Mouse (Mus musculus): ENCODE measurements around the gene Klhl24.
"Not testable (repeated sequence)": the region's sequence is repeated elsewhere in the genome, so short reads cannot be mapped to it uniquely, and the experiment has no call there.

Klhl24 gene

DNA sequence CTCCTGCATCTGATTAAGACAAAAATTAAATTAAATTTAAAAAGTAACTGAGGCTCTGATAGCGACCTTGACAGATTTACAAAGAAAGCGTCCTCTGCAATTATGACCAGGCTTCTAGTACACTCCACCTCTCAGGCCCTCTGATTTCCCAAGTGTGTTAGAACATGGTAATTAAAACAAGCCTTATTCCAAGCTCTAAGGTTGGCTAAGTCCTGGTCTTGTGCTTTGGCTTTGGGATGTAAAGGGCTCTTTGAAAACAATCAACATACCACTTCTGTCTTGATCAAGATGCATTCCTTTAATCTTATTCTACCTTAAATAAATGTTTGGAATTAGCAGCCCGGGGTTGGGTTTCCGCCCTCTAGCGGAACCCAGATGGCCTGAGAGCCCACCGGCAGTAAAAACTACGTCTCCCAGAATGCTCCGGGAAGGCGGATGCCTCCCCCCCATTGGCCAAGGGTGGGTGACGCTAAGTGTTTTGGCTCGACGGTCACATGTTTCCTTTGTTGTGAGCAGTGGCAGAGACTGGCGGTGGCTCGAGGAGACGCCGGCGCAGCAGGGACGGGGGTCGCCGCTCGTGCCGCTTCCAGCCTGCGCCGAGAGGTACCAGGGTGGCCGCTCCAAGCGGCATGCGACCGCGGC, at the start of gene Klhl24:
Gene Klhl24, plus strand, starts transcription at position 474 of the 642 bp plus-strand sequence.
- DNase-seq (ENCODE audit: extremely low spot score, low read depth, low spot score): peak; percentile 88

GRCm38 (mm10) chr16:20052655-20053054, 44.7 kb upstream of the Klhl24 start:
- DNase-seq (ENCODE audit: extremely low spot score, low read depth, low spot score): no peak

DNA sequence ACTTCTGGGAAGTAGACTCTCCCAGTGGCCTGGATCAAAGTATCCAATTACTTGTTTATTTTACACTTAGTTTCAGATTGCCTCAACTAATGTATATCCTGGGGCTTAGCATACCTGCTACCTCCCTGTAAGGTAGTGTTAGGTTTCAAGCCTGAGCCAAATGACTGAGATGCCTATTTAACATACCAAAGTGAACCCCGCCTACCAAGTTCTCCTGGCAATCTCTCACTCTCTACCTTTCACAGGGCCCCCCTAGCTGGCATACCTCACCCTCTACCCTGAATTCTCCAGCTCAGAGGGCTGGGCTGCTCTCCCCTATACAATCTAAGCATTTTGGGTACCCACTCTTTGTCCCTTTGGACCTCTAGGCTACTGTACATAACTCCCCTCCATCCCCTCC, 24.6 kb upstream of the Klhl24 start:
- no peak for DNase-seq (ENCODE audit: extremely low spot score, low read depth, low spot score)

DNA sequence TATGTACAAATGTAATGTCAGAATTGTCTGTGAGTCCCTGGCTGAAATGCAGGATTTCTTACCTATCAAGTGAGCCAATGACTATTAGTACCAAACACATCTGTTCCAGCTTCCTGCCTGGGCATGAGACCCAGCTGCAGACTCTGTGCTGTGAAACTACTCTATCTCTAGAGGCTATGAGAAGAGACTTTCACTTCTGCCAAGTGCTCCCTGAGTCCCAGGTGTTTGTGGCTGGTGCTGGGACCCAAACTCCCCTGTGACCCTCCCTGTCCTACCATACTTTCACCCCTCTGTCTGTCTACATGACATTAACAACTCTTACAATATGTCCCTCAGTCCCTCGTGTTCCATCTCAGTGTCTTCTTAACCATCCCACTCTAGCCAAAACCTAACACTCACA, 20.7 kb upstream of the Klhl24 start:
- no peak for DNase-seq (ENCODE audit: extremely low spot score, low read depth, low spot score)

- DNase-seq (ENCODE audit: extremely low spot score, low read depth, low spot score): no peak
Measured at GRCm38 (mm10) chr16:20080271-20080670, 17.1 kb upstream of the Klhl24 start.

DNA sequence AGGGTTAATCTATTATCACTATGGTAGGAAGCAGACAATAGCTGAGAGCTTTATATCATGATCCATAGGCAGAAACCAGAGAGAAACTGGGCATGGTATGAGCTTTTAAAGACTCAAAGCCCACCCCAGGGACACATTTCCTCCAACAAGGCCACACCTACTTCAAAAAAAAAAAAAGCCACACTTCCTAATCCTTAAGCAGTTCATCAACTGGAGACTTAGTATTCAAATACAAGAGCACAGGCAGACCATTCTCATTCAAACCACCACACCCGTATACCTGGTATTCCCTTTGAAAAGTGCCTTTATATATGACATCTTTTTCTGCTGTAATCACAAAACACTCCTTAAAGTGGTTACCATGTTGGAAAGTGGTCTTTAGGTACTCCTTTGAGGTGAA, 12.7 kb upstream of the Klhl24 start:
- DNase-seq (ENCODE audit: extremely low spot score, low read depth, low spot score): no peak

GRCm38 (mm10) chr16:20085250-20085905, 12.0 kb upstream of the Klhl24 start:
- DNase-seq (ENCODE audit: extremely low spot score, low read depth, low spot score): no peak

GRCm38 (mm10) chr16:20086976-20087375, 10.4 kb upstream of the Klhl24 start:
- DNase-seq (ENCODE audit: extremely low spot score, low read depth, low spot score): no peak

DNA sequence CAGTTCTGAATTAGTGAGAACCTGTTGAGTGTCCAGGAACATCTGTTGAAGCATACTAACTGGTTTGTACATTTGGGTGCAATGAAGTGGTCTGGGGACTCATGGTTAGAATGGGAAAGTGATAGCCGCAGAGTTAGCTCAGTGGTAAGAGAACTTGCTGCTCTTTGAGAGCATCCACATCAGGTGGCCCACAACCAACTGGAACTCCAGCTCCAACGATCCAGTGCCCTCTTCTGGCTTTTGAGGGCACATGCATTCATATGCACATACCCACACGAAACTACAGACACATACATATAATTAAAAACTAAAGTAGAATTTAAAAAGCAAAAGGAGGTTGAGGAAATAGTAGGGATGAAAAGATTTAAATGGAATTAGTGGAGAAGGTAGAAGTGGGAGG, 7.7 kb upstream of the Klhl24 start:
- no peak for DNase-seq (ENCODE audit: extremely low spot score, low read depth, low spot score)

DNA sequence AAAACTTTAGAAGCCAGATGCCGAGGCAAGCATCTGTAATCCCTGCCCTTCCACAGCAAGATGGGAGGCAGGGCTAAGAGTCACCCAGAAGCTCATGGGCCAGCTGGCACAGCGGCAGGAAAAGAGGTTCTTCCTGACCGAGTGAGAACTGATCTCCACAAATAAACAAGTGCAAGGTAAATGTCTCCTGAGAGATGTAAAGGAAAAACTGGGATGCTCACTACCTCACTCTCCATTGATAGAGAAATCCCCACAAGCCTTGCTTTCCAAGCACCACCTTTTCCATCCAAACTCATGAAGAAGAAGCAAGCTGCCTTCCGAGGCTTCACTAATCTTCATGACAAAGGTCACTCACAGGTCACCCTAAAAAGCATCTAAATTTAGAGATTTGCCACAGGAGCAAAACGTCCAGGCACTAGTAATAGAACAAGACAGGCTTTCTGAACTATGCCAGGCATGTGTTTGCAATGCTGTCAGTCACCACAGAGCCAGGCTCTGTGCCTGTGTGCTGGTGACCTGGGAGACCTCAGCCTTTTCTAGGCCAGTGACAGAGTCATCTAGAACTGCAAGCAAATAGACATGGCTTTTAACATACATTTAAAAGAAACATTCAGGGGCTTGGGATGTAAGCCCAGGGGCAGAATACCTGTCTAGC, 6.3 kb upstream of the Klhl24 start:
- no peak for DNase-seq (ENCODE audit: extremely low spot score, low read depth, low spot score)

- no peak for DNase-seq (ENCODE audit: extremely low spot score, low read depth, low spot score)
Measured at GRCm38 (mm10) chr16:20095966-20096365, 1.4 kb upstream of the Klhl24 start.

- peak; percentile 50 for DNase-seq (ENCODE audit: extremely low spot score, low read depth, low spot score)
Measured at GRCm38 (mm10) chr16:20097711-20098374, 501 bp downstream of the Klhl24 start.

- no peak for DNase-seq (ENCODE audit: extremely low spot score, low read depth, low spot score)
Measured at GRCm38 (mm10) chr16:20098375-20098727, 1.0 kb downstream of the Klhl24 start.

- no peak for DNase-seq (ENCODE audit: extremely low spot score, low read depth, low spot score)
Measured at GRCm38 (mm10) chr16:20098866-20099629, 1.7 kb downstream of the Klhl24 start.

DNA sequence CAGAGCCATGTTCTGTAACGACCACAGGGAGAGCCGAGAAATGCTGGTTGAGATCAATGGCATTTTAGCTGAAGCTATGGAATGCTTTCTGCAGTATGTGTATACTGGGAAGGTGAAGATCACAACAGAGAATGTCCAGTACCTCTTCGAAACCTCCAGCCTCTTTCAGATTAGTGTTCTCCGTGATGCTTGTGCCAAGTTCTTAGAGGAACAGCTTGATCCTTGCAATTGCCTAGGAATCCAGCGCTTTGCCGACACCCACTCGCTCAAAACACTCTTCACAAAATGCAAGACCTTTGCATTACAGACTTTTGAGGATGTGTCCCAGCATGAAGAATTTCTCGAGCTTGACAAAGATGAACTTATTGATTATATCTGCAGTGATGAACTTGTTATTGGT, 9.7 kb downstream of the Klhl24 start:
- no peak for DNase-seq (ENCODE audit: extremely low spot score, low read depth, low spot score)

DNA sequence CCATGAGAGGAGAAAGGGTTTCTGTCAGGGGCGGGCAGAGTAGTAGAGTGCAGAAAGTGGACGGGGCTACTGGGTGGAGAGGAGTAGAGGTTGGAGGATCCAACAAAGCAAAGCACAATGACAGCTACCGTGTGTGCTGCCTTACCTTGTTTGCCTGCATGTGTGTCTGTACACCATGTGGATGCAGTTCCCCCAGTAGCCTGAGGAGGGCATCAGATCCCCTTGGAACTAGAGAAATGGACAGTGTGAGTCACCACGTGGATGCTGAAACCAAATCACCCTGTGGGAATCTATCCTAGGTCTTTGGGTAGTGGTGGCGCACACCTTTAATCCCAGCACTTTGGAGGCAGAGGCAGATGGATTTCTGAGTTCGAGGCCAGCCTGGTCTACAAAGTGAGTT, 11.6 kb downstream of the Klhl24 start:
- no peak for DNase-seq (ENCODE audit: extremely low spot score, low read depth, low spot score)

DNA sequence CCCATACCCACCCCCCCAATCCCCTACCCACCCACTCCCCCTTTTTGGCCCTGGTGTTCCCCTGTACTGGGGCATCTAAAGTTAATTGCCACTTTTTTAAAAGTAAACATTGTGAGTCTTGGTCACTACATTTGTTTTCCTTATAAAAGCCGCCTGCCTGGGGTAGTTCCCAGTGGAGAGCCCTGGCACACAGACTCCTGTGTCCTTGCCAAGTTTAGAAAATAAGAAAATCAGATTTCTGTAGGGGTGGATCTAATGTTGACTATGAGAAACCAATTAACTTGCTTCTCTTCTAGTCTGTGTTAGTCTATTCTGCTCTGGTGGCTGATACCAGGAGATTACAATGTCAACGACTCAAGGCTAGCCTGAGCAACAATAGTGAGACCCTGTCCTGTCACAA, 15.3 kb downstream of the Klhl24 start:
- DNase-seq (ENCODE audit: extremely low spot score, low read depth, low spot score): no peak

DNA sequence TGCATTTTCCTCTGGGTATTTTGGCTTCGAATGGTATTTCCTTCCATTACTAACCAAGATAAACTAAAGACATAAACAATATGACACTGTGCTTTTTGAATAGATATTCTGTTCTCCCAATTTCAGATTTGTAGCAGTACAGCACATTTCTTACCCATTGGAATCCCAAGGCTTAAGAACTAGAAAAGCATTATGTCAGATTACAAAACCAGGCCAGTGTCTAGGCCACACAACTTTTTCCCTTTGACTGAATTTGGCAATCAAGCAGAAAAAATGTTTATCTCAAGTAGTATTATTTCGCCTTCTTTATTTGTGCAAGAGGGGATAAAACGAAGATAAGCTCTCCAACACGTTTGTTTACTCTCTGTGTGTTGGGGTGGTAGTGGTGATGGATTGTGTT, 18.7 kb downstream of the Klhl24 start:
- no peak for DNase-seq (ENCODE audit: extremely low spot score, low read depth, low spot score)

DNA sequence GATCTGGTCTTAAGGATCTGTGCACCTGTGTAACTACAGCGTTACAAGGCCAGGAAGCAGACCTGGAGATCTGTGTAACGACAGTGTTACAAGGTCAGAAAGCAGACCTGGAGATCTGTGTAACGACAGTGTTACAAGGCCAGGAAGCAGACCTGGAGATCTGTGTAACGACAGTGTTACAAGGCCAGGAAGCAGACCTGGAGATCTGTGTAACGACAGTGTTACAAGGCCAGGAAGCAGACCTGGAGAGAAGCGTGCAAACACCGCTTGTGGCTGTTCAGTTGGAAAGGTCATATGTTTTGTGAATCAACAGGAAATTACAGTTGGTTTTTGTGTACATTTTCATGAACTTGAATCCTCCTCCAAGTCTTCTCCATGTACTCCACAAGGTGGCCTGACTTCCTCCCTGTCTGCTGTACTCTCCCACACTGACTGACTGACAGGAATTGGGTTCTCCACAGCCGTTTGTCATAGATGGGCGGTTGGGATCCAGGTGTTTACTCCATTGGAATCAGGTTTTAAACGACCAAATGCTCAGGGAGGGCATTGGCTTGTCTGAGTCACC, 29.1 kb downstream of the Klhl24 start:
- DNase-seq (ENCODE audit: extremely low spot score, low read depth, low spot score): not testable (repeated sequence)

DNA sequence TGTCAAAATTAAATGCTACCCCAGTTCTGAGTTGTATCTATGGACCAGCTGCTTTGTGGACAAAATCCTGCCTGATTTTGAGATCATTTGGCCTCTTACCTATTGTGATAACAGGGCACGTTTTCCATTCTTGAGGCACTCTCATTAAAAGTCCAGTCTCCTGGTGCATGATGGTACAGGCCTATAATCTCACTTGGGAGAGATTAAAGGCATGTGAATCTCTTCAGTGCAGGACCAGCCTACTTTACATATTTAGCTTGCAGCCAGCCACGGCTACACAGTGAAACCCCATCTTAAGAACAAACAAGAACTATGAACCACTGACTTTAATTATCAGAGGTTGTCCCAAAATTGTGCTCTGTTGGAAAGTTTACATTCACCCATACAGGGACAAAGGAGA, 33.1 kb downstream of the Klhl24 start:
- DNase-seq (ENCODE audit: extremely low spot score, low read depth, low spot score): no peak
